31 mouse cellular contexts compared by ENCODE assay signal in genomic region chr4:105358725-105359124, GRCm38 (mm10).
DNase-seq lines count a peak whose midpoint lies in the region; ATAC-seq lines count a peak whose summit lies in the region.
"Had no signal": no experiment of that assay in that cellular context is flagged by ENCODE, and none has a peak within 500 bp of the region (broad histone marks: within the 10 kb centered on the region; RNA-seq: fewer than 3 reads in every experiment).

No protein-coding gene starts in this region.

- H3K4me3 ChIP-seq in forebrain, embryonic 14.5 days (ENCODE audit: low read depth, low read length), result no peak overlapping the region
- no peak overlapping the region for H3K4me3 ChIP-seq in forebrain, embryonic 13.5 days
- H3K4me3 ChIP-seq in lung, embryonic 16.5 days (ENCODE audit: low read length), result no peak overlapping the region
- no peak overlapping the region for H3K4me3 ChIP-seq in intestine, embryonic 16.5 days (ENCODE audit: low read length)
- H3K4me3 ChIP-seq: embryonic facial prominence, embryonic 10.5 days; embryonic facial prominence, embryonic 15.5 days; forebrain, embryonic 12.5 days; hindbrain, embryonic 13.5 days; kidney, embryonic 15.5 days; layer of hippocampus, adult 2 months; left cerebral cortex, adult 2 months; limb, embryonic 15.5 days; liver, embryonic 13.5 days; megakaryocyte, embryonic 14.5 days; midbrain, embryonic 13.5 days had no signal

- H3K4me2 ChIP-seq in forebrain, embryonic 14.5 days (ENCODE audit: low read length), result no peak overlapping the region
- no peak overlapping the region for H3K4me2 ChIP-seq in forebrain, embryonic 13.5 days
- H3K4me2 ChIP-seq in lung, embryonic 16.5 days (ENCODE audit: low read depth, low read length), result no peak overlapping the region
- no peak overlapping the region for H3K4me2 ChIP-seq in intestine, embryonic 16.5 days (ENCODE audit: low read depth, low read length)
- H3K4me2 ChIP-seq: embryonic facial prominence, embryonic 15.5 days; forebrain, embryonic 12.5 days; heart, embryonic 11.5 days; hindbrain, embryonic 13.5 days; kidney, embryonic 15.5 days; limb, embryonic 15.5 days; liver, embryonic 13.5 days; midbrain, embryonic 13.5 days had no signal

- no peaks in the 10 kb centered on the region for H3K9me3 ChIP-seq in forebrain, embryonic 14.5 days (replicated peaks; ENCODE audit: control insufficient read depth, low read length)
- H3K9me3 ChIP-seq in forebrain, embryonic 13.5 days (replicated peaks), result no peaks in the 10 kb centered on the region
- no peaks in the 10 kb centered on the region for H3K9me3 ChIP-seq in lung, embryonic 16.5 days (ENCODE audit: control insufficient read depth, low read length)
- no peaks in the 10 kb centered on the region for H3K9me3 ChIP-seq in intestine, embryonic 16.5 days (ENCODE audit: control insufficient read depth, low read length)
- H3K9me3 ChIP-seq: embryonic facial prominence, embryonic 10.5 days; embryonic facial prominence, embryonic 15.5 days; forebrain, embryonic 12.5 days; hindbrain, embryonic 13.5 days; kidney, embryonic 15.5 days; limb, embryonic 15.5 days; liver, embryonic 13.5 days; megakaryocyte, embryonic 14.5 days; midbrain, embryonic 13.5 days had no signal

- peak; percentile 41 for DNase-seq in forebrain, embryonic 14.5 days (ENCODE audit: low spot score)
- no peak for DNase-seq in lung, postnatal 36 days
- DNase-seq in NIH3T3 (ENCODE audit: low read depth), result peak; percentile 83
- peak; percentile 21 to 46 for DNase-seq in adrenal gland, postnatal 36 days
- no peak for DNase-seq in cerebellum, postnatal 25 days
- DNase-seq: B cell, adult 2 months; cerebellum, adult 18-20 months; cerebellum, postnatal 14 days; gastrocnemius, postnatal 25 days; heart, adult 18-20 months; heart, postnatal 36 days; kidney, adult 18-20 months; kidney, postnatal 36 days; liver, embryonic 13.5 days; right cerebral cortex, postnatal 14 days had no signal

- WGBS in forebrain, embryonic 14.5 days, result 43% methylated on average over 2 of the region's 2 CpGs
- WGBS in forebrain, embryonic 13.5 days, result 43% methylated on average over 2 of the region's 2 CpGs
- WGBS in lung, embryonic 16.5 days, result 25% methylated on average over 2 of the region's 2 CpGs
- WGBS in intestine, embryonic 16.5 days, result 42% methylated on average over 2 of the region's 2 CpGs

- ATAC-seq in forebrain, embryonic 14.5 days, result no peak
- no peak for ATAC-seq in forebrain, embryonic 13.5 days
- ATAC-seq in lung, embryonic 16.5 days (ENCODE audit: low read depth), result peak; percentile 82
- ATAC-seq in intestine, embryonic 16.5 days, result no peak
- ATAC-seq: activated CD4-positive, CD25-positive, alpha-beta regulatory T cell, adult 4 months; inflammation-experienced regulatory T-cells, adult 6 months; midbrain, embryonic 13.5 days had no signal

- no peaks in the 10 kb centered on the region for H3K36me3 ChIP-seq in forebrain, embryonic 14.5 days (ENCODE audit: control insufficient read depth, insufficient read depth, low read length)
- H3K36me3 ChIP-seq in forebrain, embryonic 13.5 days (ENCODE audit: poor library complexity, severe bottlenecking), result no peaks in the 10 kb centered on the region
- no peaks in the 10 kb centered on the region for H3K36me3 ChIP-seq in lung, embryonic 16.5 days (ENCODE audit: control insufficient read depth, insufficient read depth, low read length)
- H3K36me3 ChIP-seq in intestine, embryonic 16.5 days (ENCODE audit: control insufficient read depth, insufficient read depth, low read length), result no peaks in the 10 kb centered on the region
- H3K36me3 ChIP-seq: embryonic facial prominence, embryonic 10.5 days; embryonic facial prominence, embryonic 15.5 days; forebrain, embryonic 12.5 days; hindbrain, embryonic 13.5 days; kidney, embryonic 15.5 days; limb, embryonic 15.5 days; liver, embryonic 13.5 days; midbrain, embryonic 13.5 days had no signal

- H3K27me3 ChIP-seq in forebrain, embryonic 14.5 days (replicated peaks; ENCODE audit: control insufficient read depth, insufficient read depth, low read length), result no peaks in the 10 kb centered on the region
- no peaks in the 10 kb centered on the region for H3K27me3 ChIP-seq in forebrain, embryonic 13.5 days
- no peaks in the 10 kb centered on the region for H3K27me3 ChIP-seq in lung, embryonic 16.5 days (ENCODE audit: control insufficient read depth, insufficient read depth, low read depth, low read length)
- no peaks in the 10 kb centered on the region for H3K27me3 ChIP-seq in intestine, embryonic 16.5 days (replicated peaks; ENCODE audit: control insufficient read depth, insufficient read depth, low read length)
- H3K27me3 ChIP-seq: embryonic facial prominence, embryonic 15.5 days; forebrain, embryonic 12.5 days; hindbrain, embryonic 13.5 days; kidney, embryonic 15.5 days; limb, embryonic 15.5 days; liver, embryonic 13.5 days; midbrain, embryonic 13.5 days had no signal

- no peak overlapping the region for H3K27ac ChIP-seq in forebrain, embryonic 14.5 days (ENCODE audit: low read depth, low read length)
- no peak overlapping the region for H3K27ac ChIP-seq in forebrain, embryonic 13.5 days
- 0 out of 2 replicates have a peak overlapping the region, but pooled peaks have one; percentile 27 for H3K27ac ChIP-seq in lung, embryonic 16.5 days (ENCODE audit: low read length)
- H3K27ac ChIP-seq in intestine, embryonic 16.5 days (ENCODE audit: low read length), result no peak overlapping the region
- H3K27ac ChIP-seq: embryonic facial prominence, embryonic 10.5 days; embryonic facial prominence, embryonic 15.5 days; forebrain, embryonic 12.5 days; hindbrain, embryonic 13.5 days; kidney, embryonic 15.5 days; layer of hippocampus, adult 2 months; left cerebral cortex, adult 2 months; limb, embryonic 15.5 days; liver, embryonic 13.5 days; midbrain, embryonic 13.5 days had no signal

- H3K9ac ChIP-seq in forebrain, embryonic 14.5 days (ENCODE audit: low read length), result no peak overlapping the region
- no peak overlapping the region for H3K9ac ChIP-seq in forebrain, embryonic 13.5 days
- H3K9ac ChIP-seq in lung, embryonic 16.5 days (ENCODE audit: low read length), result no peak overlapping the region
- H3K9ac ChIP-seq in intestine, embryonic 16.5 days (ENCODE audit: low read depth, low read length), result no peak overlapping the region
- H3K9ac ChIP-seq: embryonic facial prominence, embryonic 15.5 days; forebrain, embryonic 12.5 days; hindbrain, embryonic 13.5 days; kidney, embryonic 15.5 days; limb, embryonic 15.5 days; liver, embryonic 13.5 days; midbrain, embryonic 13.5 days had no signal

- no peaks in the 10 kb centered on the region for H3K4me1 ChIP-seq in forebrain, embryonic 14.5 days (ENCODE audit: control insufficient read depth, insufficient read depth, low read length)
- no peaks in the 10 kb centered on the region for H3K4me1 ChIP-seq in forebrain, embryonic 13.5 days
- no peaks in the 10 kb centered on the region for H3K4me1 ChIP-seq in lung, embryonic 16.5 days (replicated peaks; ENCODE audit: control insufficient read depth, insufficient read depth, low read length)
- H3K4me1 ChIP-seq in intestine, embryonic 16.5 days (ENCODE audit: control insufficient read depth, insufficient read depth, low read length), result 0 out of 2 replicates have a peak, but pooled peaks cover 2% of the 10 kb centered on the region
- H3K4me1 ChIP-seq: embryonic facial prominence, embryonic 15.5 days; kidney, embryonic 15.5 days; limb, embryonic 15.5 days; liver, embryonic 13.5 days had no signal

Comparison
In these comparisons a context has a peak if more than half of its experiments do, and no peak if none do; other contexts are left out.
1. DNase-seq: peak in forebrain, embryonic 14.5 days (single experiment), NIH3T3 (single experiment) and adrenal gland, postnatal 36 days (2 of 2); none in lung, postnatal 36 days (single experiment) and cerebellum, postnatal 25 days (0 of 2).